Mouse (Mus musculus): Measurements from ENCODE around the gene Ift81.

DNA sequence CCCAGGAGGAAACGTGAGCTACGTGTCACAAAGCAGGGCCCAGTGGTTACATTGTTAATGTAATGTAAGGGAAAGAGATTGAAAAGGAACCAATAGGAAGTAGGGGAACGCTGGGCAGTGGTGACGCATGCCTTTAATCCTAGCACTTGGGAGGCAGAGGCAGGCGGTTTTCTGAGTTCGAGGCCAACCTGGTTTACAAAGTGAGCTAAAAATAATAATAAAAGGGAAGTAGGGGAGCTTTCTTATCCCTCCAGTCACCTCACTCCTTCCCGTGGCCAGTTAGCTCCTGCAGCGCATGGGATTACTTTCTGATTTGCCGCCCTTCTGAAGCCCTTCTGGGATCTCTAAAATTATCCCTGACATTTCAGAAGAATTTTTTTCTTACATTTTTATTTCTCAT, 9.5 kb upstream of the Ift81 start:
- TF ChIP-seq USF1 (IDR thresholded peaks at IDR 0.05; ENCODE audit: low read depth) (no peak), POLR2A (IDR thresholded peaks at IDR 0.05; ENCODE audit: insufficient read length, low read depth) (no peak), MYOG (IDR thresholded peaks at IDR 0.05; ENCODE audit: control insufficient read depth in 1 of 3, insufficient read depth in 1 of 3, insufficient read length in 2 of 3, low read depth in 2 of 3) (no peak)
